Mouse (Mus musculus): ENCODE data around the gene Cby3.

GRCm38 (mm10) chr11:50354162-50354561 is at the start of gene Cby3:
- TF ChIP-seq TAL1 (IDR thresholded peaks at IDR 0.05; ENCODE audit: low read length): no peak
- no peak for TF ChIP-seq GATA1 (IDR thresholded peaks at IDR 0.05; ENCODE audit: low read length)

Measured in erythroblast, embryonic 14.5 days (primary cell).